Mouse (Mus musculus) CH12.LX (cell line): ENCODE data around the gene Xylt1. TPM values are rescaled to one million over a fixed set of nuclear protein-coding genes. Genes with fewer than 3 reads are reported as not detected.

Source experiments
- DNase-seq: peaks from one replicate; pipeline ENCODE4 v3.0.0-alpha.2; 2013; ENCODE audit errors: extremely low read depth
- H3K27ac ChIP-seq: 2 replicates; pipeline ENCODE4 v1.5.1; 2012; ENCODE audit warnings: low read depth, mild to moderate bottlenecking, control low read depth, moderate library complexity; ENCODE audit not compliant: insufficient read depth
- H3K27me3 ChIP-seq: replicated peaks from 2 replicates; pipeline ENCODE3; 2012; ENCODE audit warnings: inconsistent platforms
- H3K36me3 ChIP-seq, 2 experiments: replicated peaks in 1 of 2; 2 replicates each; pipeline versions ENCODE3 to v1.6.1; 2012; ENCODE audit warnings: inconsistent platforms in 1 of 2, low read length in 1 of 2, mild to moderate bottlenecking in 1 of 2, mixed read lengths in 1 of 2, moderate library complexity in 1 of 2; ENCODE audit not compliant: control insufficient read depth in 1 of 2, insufficient read depth in 1 of 2
- H3K4me1 ChIP-seq, 2 experiments: 2 replicates each; pipeline ENCODE4 v1.6.1; 2012; ENCODE audit warnings: inconsistent platforms in 1 of 2, moderate library complexity in 1 of 2; ENCODE audit not compliant: insufficient read depth in 2 of 2, control insufficient read depth in 1 of 2
- H3K4me2 ChIP-seq: 2 replicates; pipeline ENCODE4 v1.6.1; 2012; ENCODE audit warnings: low read depth, mild to moderate bottlenecking, control low read depth; ENCODE audit not compliant: poor library complexity, insufficient read depth, severe bottlenecking
- H3K4me3 ChIP-seq, 3 experiments: fragments of 150-350 bp in 1 of 3; sonication (generic) in 1 of 3; replicated peaks in 1 of 3; 2 replicates each; pipeline versions ENCODE3 to v1.5.1; 2011 to 2012; ENCODE audit warnings: low read depth in 2 of 3, low read length in 2 of 3, mild to moderate bottlenecking in 2 of 3, moderate library complexity in 2 of 3, control low read depth in 1 of 3, improper control_type of control experiment in 1 of 3, inconsistent platforms in 1 of 3, mixed read lengths in 1 of 3; ENCODE audit not compliant: poor library complexity in 1 of 3
- H3K79me2 ChIP-seq: replicated peaks from 2 replicates; pipeline ENCODE4 v1.6.1; 2012; ENCODE audit warnings: mild to moderate bottlenecking, moderate library complexity; ENCODE audit not compliant: control insufficient read depth, poor library complexity, insufficient read depth, severe bottlenecking; ENCODE audit errors: extremely low read depth
- H3K9ac ChIP-seq: 2 replicates; pipeline ENCODE4 v1.6.1; 2012; ENCODE audit warnings: low read depth, mild to moderate bottlenecking, control low read depth, moderate library complexity; ENCODE audit not compliant: insufficient read depth
- H3K9me3 ChIP-seq: replicated peaks from 2 replicates; pipeline ENCODE3; 2012; ENCODE audit warnings: low read length, inconsistent platforms, mixed read lengths
- BHLHE40 ChIP-seq: IDR thresholded peaks from 2 replicates; pipeline ENCODE4 v1.6.1; 2011; ENCODE audit warnings: mild to moderate bottlenecking, low read depth, low read length, improper control_type of control experiment
- CHD2 ChIP-seq: IDR thresholded peaks from 2 replicates; pipeline ENCODE4 v1.6.1; 2011; ENCODE audit warnings: low read length, improper control_type of control experiment
- ELF1 ChIP-seq: IDR thresholded peaks from 2 replicates; pipeline ENCODE4 v1.6.1; 2014; ENCODE audit warnings: low read depth, mild to moderate bottlenecking, inconsistent platforms, low read length, improper control_type of control experiment
- GABPA ChIP-seq: IDR thresholded peaks from 2 replicates; pipeline ENCODE4 v1.6.1; 2012; ENCODE audit warnings: low read depth, low read length, improper control_type of control experiment, inconsistent platforms; ENCODE audit not compliant: insufficient replicate concordance
- MAFK ChIP-seq: IDR thresholded peaks from 2 replicates; pipeline ENCODE4 v1.6.1; 2011; ENCODE audit warnings: low read length, improper control_type of control experiment; ENCODE audit not compliant: insufficient replicate concordance
- MAX ChIP-seq: IDR thresholded peaks from 2 replicates; pipeline ENCODE4 v1.6.1; 2011; ENCODE audit warnings: low read length, improper control_type of control experiment
- MAZ ChIP-seq: IDR thresholded peaks from 2 replicates; pipeline ENCODE4 v1.6.1; 2012; ENCODE audit warnings: low read depth, mild to moderate bottlenecking, inconsistent platforms, low read length, improper control_type of control experiment, moderate library complexity
- MXI1 ChIP-seq: IDR thresholded peaks from 2 replicates; pipeline ENCODE4 v1.6.1; 2011; ENCODE audit warnings: mild to moderate bottlenecking, low read depth, low read length, improper control_type of control experiment
- NELFE ChIP-seq: IDR thresholded peaks from 2 replicates; pipeline ENCODE4 v1.6.1; 2011; ENCODE audit warnings: low read depth, low read length, improper control_type of control experiment
- POLR2A ChIP-seq: IDR thresholded peaks from 2 replicates; pipeline ENCODE4 v1.6.1; 2011; ENCODE audit warnings: low read depth, mild to moderate bottlenecking, improper control_type of control experiment, low read length
- POLR2AphosphoS2 ChIP-seq: IDR thresholded peaks from 2 replicates; pipeline ENCODE4 v1.6.1; 2011; ENCODE audit warnings: low read depth, low read length, improper control_type of control experiment
- RAD21 ChIP-seq: IDR thresholded peaks from 2 replicates; pipeline ENCODE4 v1.6.1; 2011; ENCODE audit warnings: low read depth, mild to moderate bottlenecking, low read length, improper control_type of control experiment, moderate library complexity
- SIN3A ChIP-seq: IDR thresholded peaks from 2 replicates; pipeline ENCODE4 v1.6.1; 2012; ENCODE audit warnings: low read length, improper control_type of control experiment, inconsistent platforms
- SMC3 ChIP-seq: IDR thresholded peaks from 2 replicates; pipeline ENCODE4 v1.6.1; 2011; ENCODE audit warnings: low read depth, low read length, improper control_type of control experiment
- UBTF ChIP-seq: IDR thresholded peaks from 2 replicates; pipeline ENCODE4 v1.6.1; 2012; ENCODE audit warnings: low read depth, mild to moderate bottlenecking, inconsistent platforms, low read length, improper control_type of control experiment, moderate library complexity
- USF1 ChIP-seq: IDR thresholded peaks from 2 replicates; pipeline ENCODE4 v1.6.1; 2014; ENCODE audit warnings: low read depth, mild to moderate bottlenecking, inconsistent platforms, low read length, improper control_type of control experiment
- ZC3H11A ChIP-seq: IDR thresholded peaks from 2 replicates; pipeline ENCODE4 v1.6.1; 2012; ENCODE audit warnings: low read depth, mild to moderate bottlenecking, inconsistent platforms, low read length, improper control_type of control experiment
- ZKSCAN1 ChIP-seq: IDR thresholded peaks from 2 replicates; pipeline ENCODE4 v1.6.1; 2012; ENCODE audit warnings: low read depth, inconsistent platforms, low read length, improper control_type of control experiment, borderline replicate concordance
- ZMIZ1 ChIP-seq: IDR thresholded peaks from 2 replicates; pipeline ENCODE4 v1.6.1; 2012; ENCODE audit warnings: low read depth, mild to moderate bottlenecking, inconsistent platforms, low read length, improper control_type of control experiment
- dilution Hi-C: fragments of 300-500 bp; cut with MboI; formaldehyde crosslinking; loops from 2 replicates; pipeline ENCODE4 v1.14.3; 2020; ENCODE audit warnings: low sequenced_read_pairs; ENCODE audit not compliant: extremely low pct_unique_long_range_greater_than_20kb, extremely low pct_ligation_motif_present
- in situ Hi-C: fragments of 300-500 bp; cut with MboI; formaldehyde crosslinking; loops from 3 replicates; pipeline ENCODE4 v1.14.3; 2019; ENCODE audit warnings: low sequenced_read_pairs, low pct_ligation_motif_present, low pct_unique_long_range_greater_than_20kb, mixed read lengths
- polyA plus RNA-seq: library from polyadenylated mRNA; unstranded; fragments of >175 nt; gene quantifications from 2 replicates; pipeline ENCODE4 v1.2.1, GENCODE M21; 2012; ENCODE audit warnings: low read depth; ENCODE audit not compliant: insufficient read length
- total RNA-seq, 2 experiments: library from RNA; depleted of rRNA; stranded (reverse); fragments of 300-350 nt in 1 of 2; fragments of >200 nt in 1 of 2; gene quantifications; 2 replicates each; pipeline ENCODE4 v1.2.3; 2012 to 2014

Gene Xylt1
- total and polyA plus RNA-seq, 3 experiments = 0.38 to 0.84 (median 0.38) TPM

- H3K27me3 ChIP-seq = no peaks in the 10 kb centered on the region
- H3K9me3 ChIP-seq = no peaks in the 10 kb centered on the region
- H3K4me1 ChIP-seq = peaks cover 13 to 42% of the 10 kb centered on the region in 2 experiments
- DNase-seq = no peak
- no peak overlapping the region for H3K4me3 ChIP-seq
- no peak overlapping the region for H3K4me2 ChIP-seq
- no peaks in the 10 kb centered on the region for H3K36me3 ChIP-seq
- H3K27ac ChIP-seq = no peak overlapping the region
- no peaks in the 10 kb centered on the region for H3K79me2 ChIP-seq
- in situ Hi-C loops (no loop called here), dilution Hi-C loops (no loop called here)
- H3K9ac ChIP-seq = no peak overlapping the region
- TF ChIP-seq POLR2A (no peak), SIN3A (no peak), POLR2AphosphoS2 (no peak), MXI1 (no peak), SMC3 (no peak), GABPA (no peak), MAFK (no peak), NELFE (no peak)
These were observed 54.3 kb downstream of the Xylt1 start for GRCm38 (mm10) chr7:117435091-117435490.

- H3K9me3 ChIP-seq = no peaks in the 10 kb centered on the region
- H3K79me2 ChIP-seq = no peaks in the 10 kb centered on the region
- dilution Hi-C loops = no loop called here
- H3K4me2 ChIP-seq = no peak overlapping the region
- peaks cover 13 to 37% of the 10 kb centered on the region in 2 experiments for H3K4me1 ChIP-seq
- no peak overlapping the region for H3K4me3 ChIP-seq
- no peak overlapping the region for H3K27ac ChIP-seq
- in situ Hi-C loops = no loop called here
- H3K36me3 ChIP-seq = no peaks in the 10 kb centered on the region
- H3K27me3 ChIP-seq = no peaks in the 10 kb centered on the region
- DNase-seq = no peak
- H3K9ac ChIP-seq = no peak overlapping the region
- TF ChIP-seq POLR2AphosphoS2 (no peak), ZMIZ1 (no peak)
These were observed 55.1 kb downstream of the Xylt1 start for GRCm38 (mm10) chr7:117435730-117436441.

GRCm38 (mm10) chr7:117436892-117437291 is 56.1 kb downstream of the Xylt1 start:
- in situ Hi-C loops = no loop called here
- H3K9me3 ChIP-seq = no peaks in the 10 kb centered on the region

More at GRCm38 (mm10) chr7:117436892-117437291, 56.1 kb downstream of the Xylt1 start:
- H3K79me2 ChIP-seq = no peaks in the 10 kb centered on the region
- H3K4me3 ChIP-seq = no peak overlapping the region
- no peak overlapping the region for H3K4me2 ChIP-seq
- no peaks in the 10 kb centered on the region for H3K27me3 ChIP-seq
- dilution Hi-C loops = no loop called here
- H3K27ac ChIP-seq = no peak overlapping the region
- TF ChIP-seq UBTF = no peak
- no peak for TF ChIP-seq NELFE
- TF ChIP-seq RAD21 = no peak
- no peak for TF ChIP-seq SIN3A
- no peak for TF ChIP-seq ZKSCAN1
- TF ChIP-seq CHD2 = no peak
- no peak for TF ChIP-seq POLR2A
- TF ChIP-seq ZC3H11A = no peak
- TF ChIP-seq BHLHE40 = no peak
- TF ChIP-seq ELF1 = no peak
- TF ChIP-seq MAZ = no peak
- TF ChIP-seq MAX = no peak
- no peak for TF ChIP-seq SMC3
- no peak for TF ChIP-seq USF1
- no peak overlapping the region for H3K9ac ChIP-seq
- no peak for DNase-seq
- H3K36me3 ChIP-seq = no peaks in the 10 kb centered on the region
- H3K4me1 ChIP-seq = peaks cover 13 to 37% of the 10 kb centered on the region in 2 experiments
